Mouse (Mus musculus) erythroblast, embryonic 14.5 days (primary cell): Measurements from ENCODE around the gene Plcb2. TPM values are rescaled to one million over a fixed set of nuclear protein-coding genes. Genes with fewer than 3 reads are reported as not detected.

Experiments used
- H3K27me3 ChIP-seq: 2 replicates; pipeline ENCODE4 v1.6.1; 2012; ENCODE audit warnings: inconsistent platforms; ENCODE audit not compliant: control insufficient read depth
- H3K36me3 ChIP-seq: 2 replicates; pipeline ENCODE4 v1.6.1; 2012; ENCODE audit warnings: mild to moderate bottlenecking, inconsistent platforms; ENCODE audit not compliant: control insufficient read depth
- H3K4me1 ChIP-seq: 2 replicates; pipeline ENCODE4 v1.6.1; 2012; ENCODE audit warnings: inconsistent platforms; ENCODE audit not compliant: control insufficient read depth
- H3K4me3 ChIP-seq: replicated peaks from 2 replicates; pipeline ENCODE3; 2012; ENCODE audit warnings: moderate library complexity, mild to moderate bottlenecking, inconsistent platforms
- H3K9me3 ChIP-seq: 2 replicates; pipeline ENCODE4 v1.6.1; 2012; ENCODE audit warnings: low read length, inconsistent platforms, mixed read lengths; ENCODE audit not compliant: control insufficient read depth
- GATA1 ChIP-seq: IDR thresholded peaks from 2 replicates; pipeline ENCODE4 v1.6.1; 2012; ENCODE audit warnings: low read length, inconsistent platforms, mixed read lengths
- TAL1 ChIP-seq: IDR thresholded peaks from 3 replicates; pipeline ENCODE4 v1.6.1; 2012; ENCODE audit warnings: low read length, inconsistent platforms, mixed read lengths
- polyA plus RNA-seq: library from polyadenylated mRNA; stranded (reverse); fragments of >175 nt; gene quantifications from 2 replicates; pipeline ENCODE4 v1.2.3, GENCODE M21; 2012

The Plcb2 gene
- polyA plus RNA-seq, 1 experiment, result 0.07 TPM

GRCm38 (mm10) chr2:118764094-118764831 is 36.0 kb upstream of the Plcb2 start:
- Histone ChIP-seq H3K36me3 (no peaks in the 10 kb centered on the region), H3K4me3 (no peak overlapping the region), H3K27me3 (peaks cover 6% of the 10 kb centered on the region; the same call in 1 of the 2 replicates), H3K4me1 (peaks cover 44% of the 10 kb centered on the region), H3K9me3 (no peaks in the 10 kb centered on the region)
- no peak for TF ChIP-seq TAL1
- no peak for TF ChIP-seq GATA1

GRCm38 (mm10) chr2:118763469-118763868 is 35.2 kb upstream of the Plcb2 start:
- TF ChIP-seq GATA1, result no peak
- TF ChIP-seq TAL1, result no peak
- H3K4me3 ChIP-seq, result no peak overlapping the region
- H3K36me3 ChIP-seq, result no peaks in the 10 kb centered on the region
- peaks cover 48% of the 10 kb centered on the region for H3K4me1 ChIP-seq
- H3K27me3 ChIP-seq, result peaks cover 6% of the 10 kb centered on the region; the same call in 1 of the 2 replicates
- H3K9me3 ChIP-seq, result no peaks in the 10 kb centered on the region

- H3K27me3 ChIP-seq, result peaks cover 6% of the 10 kb centered on the region; the same call in 1 of the 2 replicates
- no peaks in the 10 kb centered on the region for H3K9me3 ChIP-seq
- no peak for TF ChIP-seq TAL1
- TF ChIP-seq GATA1, result no peak
- peaks cover 48% of the 10 kb centered on the region for H3K4me1 ChIP-seq
- peak overlapping the region; percentile 34 for H3K4me3 ChIP-seq
- H3K36me3 ChIP-seq, result no peaks in the 10 kb centered on the region
These were observed 34.5 kb upstream of the Plcb2 start for GRCm38 (mm10) chr2:118762784-118763148.

- H3K4me1 ChIP-seq, result peaks cover 47% of the 10 kb centered on the region
- peak within 1 kb of the TSS; percentile 37 for H3K4me3 ChIP-seq
- peaks cover 6% of the 10 kb centered on the region; the same call in 1 of the 2 replicates for H3K27me3 ChIP-seq
- H3K9me3 ChIP-seq, result no peaks in the 10 kb centered on the region
- no peaks in the 10 kb centered on the region for H3K36me3 ChIP-seq
- TF ChIP-seq GATA1 (no peak), TAL1 (no peak)
These were observed 33.9 kb upstream of the Plcb2 start, which contains the start of gene Ccdc9b for GRCm38 (mm10) chr2:118761906-118762783. Gene Ccdc9b, minus strand, starts transcription at chr2:118762661.

- H3K27me3 ChIP-seq, result peaks cover 6% of the 10 kb centered on the region; the same call in 1 of the 2 replicates
- H3K4me1 ChIP-seq, result peaks cover 42% of the 10 kb centered on the region
- no peaks in the 10 kb centered on the region for H3K36me3 ChIP-seq
- H3K4me3 ChIP-seq, result no peak overlapping the region
- no peaks in the 10 kb centered on the region for H3K9me3 ChIP-seq
- no peak for TF ChIP-seq GATA1
- no peak for TF ChIP-seq TAL1
These were observed 33.1 kb upstream of the Plcb2 start for GRCm38 (mm10) chr2:118761358-118761757.

GRCm38 (mm10) chr2:118760311-118761025 is 32.2 kb upstream of the Plcb2 start:
- TF ChIP-seq GATA1 (no peak), TAL1 (no peak)
- H3K36me3 ChIP-seq, result no peaks in the 10 kb centered on the region
- peaks cover 6% of the 10 kb centered on the region; the same call in 1 of the 2 replicates for H3K27me3 ChIP-seq
- H3K9me3 ChIP-seq, result no peaks in the 10 kb centered on the region
- no peak overlapping the region for H3K4me3 ChIP-seq
- peaks cover 50% of the 10 kb centered on the region for H3K4me1 ChIP-seq

- TF ChIP-seq TAL1 (no peak), GATA1 (no peak)
- Histone ChIP-seq H3K4me1 (peaks cover 50% of the 10 kb centered on the region), H3K36me3 (no peaks in the 10 kb centered on the region), H3K4me3 (no peak overlapping the region), H3K27me3 (peaks cover 6% of the 10 kb centered on the region; the same call in 1 of the 2 replicates), H3K9me3 (no peaks in the 10 kb centered on the region)
These were observed 31.6 kb upstream of the Plcb2 start for GRCm38 (mm10) chr2:118759828-118760227.

- Histone ChIP-seq H3K36me3 (peaks cover 17% of the 10 kb centered on the region), H3K9me3 (no peaks in the 10 kb centered on the region), H3K27me3 (no peaks in the 10 kb centered on the region; the same call in 1 of the 2 replicates), H3K4me3 (no peak overlapping the region), H3K4me1 (peaks cover 52% of the 10 kb centered on the region)
- TF ChIP-seq TAL1 (no peak), GATA1 (no peak)
These were observed 27.9 kb upstream of the Plcb2 start for GRCm38 (mm10) chr2:118756103-118756502.
